Mouse (Mus musculus) hindbrain, embryonic 11.5 days (tissue): ENCODE results near the gene Phactr2. TPM values are rescaled to one million over a fixed set of nuclear protein-coding genes. Genes with fewer than 3 reads are reported as not detected.

Experiments used
- ATAC-seq: fragments of 200-750 bp; cut with Nextera tagmentation; 2 replicates; pipeline ENCODE4 v1.8.0; 2017; ENCODE audit warnings: mild to moderate bottlenecking, moderate TSS enrichment, moderate library complexity; ENCODE audit not compliant: low FRiP score
- DNase-seq: peaks from one replicate; pipeline ENCODE4 v3.0.0-alpha.2; 2015; ENCODE audit warnings: low spot score
- H3K27ac ChIP-seq: fragments of 300-500 bp; sonication (generic); 2 replicates; pipeline ENCODE4 v1.5.1; 2014; ENCODE audit warnings: mild to moderate bottlenecking, low read depth, low read length
- H3K27me3 ChIP-seq: fragments of 300-500 bp; sonication (generic); 2 replicates; pipeline ENCODE4 v1.6.1; 2014; ENCODE audit warnings: mild to moderate bottlenecking, low read length, moderate library complexity, mixed read lengths; ENCODE audit not compliant: control insufficient read depth, insufficient read depth
- H3K36me3 ChIP-seq: fragments of 300-500 bp; sonication (generic); 2 replicates; pipeline ENCODE4 v1.6.1; 2014; ENCODE audit warnings: mild to moderate bottlenecking, low read length, moderate library complexity, mixed read lengths; ENCODE audit not compliant: control insufficient read depth, insufficient read depth
- H3K4me1 ChIP-seq: fragments of 300-500 bp; sonication (generic); replicated peaks from 2 replicates; pipeline ENCODE4 v1.6.1; 2014; ENCODE audit warnings: low read length, mixed read lengths; ENCODE audit not compliant: control insufficient read depth, insufficient read depth
- H3K4me2 ChIP-seq: fragments of 300-500 bp; sonication (generic); replicated peaks from 2 replicates; pipeline ENCODE4 v1.6.1; 2014; ENCODE audit warnings: mild to moderate bottlenecking, low read depth, low read length
- H3K4me3 ChIP-seq: fragments of 300-500 bp; sonication (generic); 2 replicates; pipeline ENCODE4 v1.5.1; 2014; ENCODE audit warnings: low read depth, low read length
- H3K9ac ChIP-seq: fragments of 300-500 bp; sonication (generic); 2 replicates; pipeline ENCODE4 v1.6.1; 2014; ENCODE audit warnings: low read depth, low read length
- H3K9me3 ChIP-seq: fragments of 300-500 bp; sonication (generic); 2 replicates; pipeline ENCODE4 v1.6.1; 2016; ENCODE audit warnings: low read length; ENCODE audit not compliant: control insufficient read depth
- WGBS: fragments of 180-500 bp; shearing (Covaris S2); extraction: QIAGEN DNeasy Blood & Tissue Kit; methylation state at CpG from one replicate; pipeline ENCODE4 v1.1.7; 2014; 5-methylcytosine and 5-hydroxymethylcytosine counted together
- polyA plus RNA-seq: library from polyadenylated mRNA; unstranded; fragments of >200 nt; fragmentation: Nextera tagmentation; extraction: Ambion mirVana; gene quantifications from 2 replicates; pipeline ENCODE4 v1.2.1, GENCODE M21; 2014

The Phactr2 gene
- polyA plus RNA-seq, 1 experiment from 2014 or later = 17.5 TPM

DNA sequence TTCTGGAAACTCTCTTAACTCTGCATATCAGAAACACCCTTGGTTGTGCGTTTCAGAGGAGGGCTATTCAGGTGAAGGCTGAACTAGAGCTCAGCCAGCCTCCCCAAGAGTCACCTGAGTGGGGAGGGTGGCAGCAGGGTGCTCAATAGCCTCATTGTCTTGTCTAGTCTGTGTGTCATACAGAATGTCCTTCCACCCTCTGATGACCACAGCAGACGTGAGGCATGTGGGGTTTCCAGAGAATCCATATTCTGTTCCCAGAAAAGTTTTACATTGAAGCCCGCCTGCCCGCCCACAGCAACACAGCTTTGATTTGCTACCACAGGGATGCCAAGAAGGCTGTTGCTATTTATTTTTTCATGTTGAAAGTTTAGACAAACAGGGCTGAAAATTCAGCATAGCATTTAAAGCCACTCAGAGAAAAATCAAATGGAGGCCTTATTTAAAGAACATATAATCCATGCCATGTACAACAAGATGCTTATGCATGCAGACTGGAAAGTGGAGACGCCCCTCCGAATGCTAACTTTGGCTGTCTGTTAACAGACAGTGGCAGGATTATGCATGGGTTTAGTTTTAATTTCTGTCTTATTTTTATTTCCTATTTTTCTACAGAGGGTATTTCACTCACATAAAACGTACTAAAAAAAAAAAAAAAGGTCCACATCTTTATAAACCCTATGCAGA, 248.7 kb downstream of the Phactr2 start:
- DNase-seq (no peak), ATAC-seq (no peak)
- H3K4me3 ChIP-seq = no peak overlapping the region
- WGBS = 87% methylated on average over 7 of the region's 7 CpGs
- H3K27ac ChIP-seq = no peak overlapping the region
- H3K4me2 ChIP-seq = no peak overlapping the region
- no peak overlapping the region for H3K9ac ChIP-seq
- no peaks in the 10 kb centered on the region for H3K4me1 ChIP-seq
- no peaks in the 10 kb centered on the region for H3K27me3 ChIP-seq
- no peaks in the 10 kb centered on the region for H3K9me3 ChIP-seq
- H3K36me3 ChIP-seq = no peaks in the 10 kb centered on the region

DNA sequence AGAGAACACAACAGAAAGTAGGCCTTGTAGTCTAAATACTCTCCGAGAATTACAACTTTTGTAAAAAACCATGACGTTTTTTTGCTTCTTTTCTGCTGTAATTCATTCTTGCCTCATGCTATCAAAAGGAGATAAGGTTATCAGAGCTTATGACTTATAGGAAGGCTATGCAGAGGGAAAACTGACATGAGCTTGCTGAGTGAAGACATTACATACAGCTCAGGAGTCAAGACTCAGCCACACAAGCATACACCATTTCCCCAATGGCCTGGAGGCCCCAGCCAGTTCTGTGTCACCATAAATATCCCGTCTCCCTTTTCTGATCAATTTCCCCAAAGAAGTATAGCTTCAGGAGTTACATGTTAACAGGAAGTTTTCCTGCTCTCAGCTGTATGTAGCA, 252.1 kb downstream of the Phactr2 start:
- H3K36me3 ChIP-seq = no peaks in the 10 kb centered on the region
- DNase-seq (no peak), ATAC-seq (no peak)
- no peak overlapping the region for H3K9ac ChIP-seq
- H3K4me2 ChIP-seq = no peak overlapping the region
- H3K9me3 ChIP-seq = no peaks in the 10 kb centered on the region
- H3K4me1 ChIP-seq = peaks cover 2% of the 10 kb centered on the region; the same call in 1 of the 2 replicates
- no peak overlapping the region for H3K4me3 ChIP-seq
- no peak overlapping the region for H3K27ac ChIP-seq
- WGBS = 84% methylated on average over 3 of the region's 3 CpGs
- H3K27me3 ChIP-seq = no peaks in the 10 kb centered on the region

DNA sequence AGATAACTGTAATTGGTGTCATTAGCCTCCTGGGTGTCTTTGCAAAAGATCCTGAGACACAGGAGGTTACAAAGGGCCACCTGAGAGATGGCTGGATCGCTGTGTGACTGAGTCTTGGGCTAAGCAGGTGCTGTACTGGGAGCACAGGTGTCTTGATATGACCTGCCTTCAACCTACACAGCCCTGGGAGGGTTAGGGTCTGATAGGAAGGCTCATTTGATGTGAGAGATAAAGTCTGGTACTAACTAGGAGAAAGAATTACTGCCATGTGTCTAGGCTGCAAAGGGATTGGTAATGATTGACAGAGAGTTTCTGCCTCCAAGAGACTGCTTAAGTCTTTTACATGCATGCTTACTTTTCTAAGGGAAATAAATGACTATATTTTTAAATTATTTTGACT, 254.2 kb downstream of the Phactr2 start:
- ATAC-seq (no peak), DNase-seq (no peak)
- H3K27ac ChIP-seq = no peak overlapping the region
- H3K4me2 ChIP-seq = no peak overlapping the region
- H3K4me1 ChIP-seq = peaks cover 2% of the 10 kb centered on the region; the same call in 1 of the 2 replicates
- H3K36me3 ChIP-seq = no peaks in the 10 kb centered on the region
- H3K4me3 ChIP-seq = no peak overlapping the region
- H3K9ac ChIP-seq = no peak overlapping the region
- no peaks in the 10 kb centered on the region for H3K9me3 ChIP-seq
- 83% methylated on average over 1 of the region's 1 CpGs for WGBS
- no peaks in the 10 kb centered on the region for H3K27me3 ChIP-seq

DNA sequence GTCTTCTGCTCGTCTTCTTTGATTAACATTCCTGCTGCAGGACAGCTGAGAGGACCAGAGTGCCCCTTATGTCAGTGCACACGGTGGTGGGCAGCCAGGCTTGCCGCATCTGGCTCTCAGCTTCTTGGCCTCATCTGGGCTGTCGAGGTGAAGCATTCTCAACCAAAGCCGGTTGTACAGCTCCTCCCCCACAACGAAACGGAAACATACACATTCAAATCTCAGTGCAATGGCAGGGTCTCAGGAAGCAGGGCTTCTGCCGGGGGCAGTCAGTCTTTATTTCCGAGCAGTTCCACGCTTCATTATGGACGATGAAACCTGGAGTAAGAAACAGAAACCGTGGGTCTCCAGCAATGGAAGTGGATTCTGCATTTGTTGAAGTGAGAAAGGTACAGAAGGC, 260.3 kb downstream of the Phactr2 start:
- WGBS = 81% methylated on average over 12 of the region's 12 CpGs

DNA sequence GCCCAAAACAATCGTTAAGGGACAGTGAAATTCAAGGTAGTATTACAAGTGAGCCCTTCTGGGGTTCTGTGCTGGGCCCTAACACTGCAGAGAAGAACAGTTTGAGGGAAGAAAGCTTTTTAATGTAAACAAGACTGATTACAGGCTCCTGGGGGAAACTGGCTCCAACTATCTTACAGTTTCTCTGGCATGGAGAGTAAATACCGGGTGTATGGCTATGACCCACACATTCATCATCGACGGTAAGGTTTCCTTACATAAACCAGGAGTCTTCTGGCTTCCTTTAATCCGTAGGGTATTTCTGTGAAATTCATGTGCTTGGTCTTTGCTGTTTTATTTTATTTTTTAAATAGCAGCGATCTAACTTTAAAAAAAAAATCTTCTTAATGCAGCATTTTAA, 261.4 kb downstream of the Phactr2 start:
- no peaks in the 10 kb centered on the region for H3K27me3 ChIP-seq
- H3K4me1 ChIP-seq = peaks cover 2% of the 10 kb centered on the region; the same call in 1 of the 2 replicates
- DNase-seq (no peak), ATAC-seq (no peak)
- no peak overlapping the region for H3K9ac ChIP-seq
- H3K4me3 ChIP-seq = no peak overlapping the region
- 84% methylated on average over 6 of the region's 6 CpGs for WGBS
- no peak overlapping the region for H3K4me2 ChIP-seq
- H3K9me3 ChIP-seq = no peaks in the 10 kb centered on the region
- H3K27ac ChIP-seq = no peak overlapping the region
- no peaks in the 10 kb centered on the region for H3K36me3 ChIP-seq

More for the DNA sequence above, 260.3 kb downstream of the Phactr2 start:
- H3K9me3 ChIP-seq = no peaks in the 10 kb centered on the region
- peaks cover 2% of the 10 kb centered on the region; the same call in 1 of the 2 replicates for H3K4me1 ChIP-seq
- no peak for DNase-seq
- H3K4me3 ChIP-seq = no peak overlapping the region
- ATAC-seq = no peak
- no peaks in the 10 kb centered on the region for H3K36me3 ChIP-seq
- no peak overlapping the region for H3K27ac ChIP-seq
- H3K9ac ChIP-seq = no peak overlapping the region
- no peaks in the 10 kb centered on the region for H3K27me3 ChIP-seq
- H3K4me2 ChIP-seq = no peak overlapping the region

DNA sequence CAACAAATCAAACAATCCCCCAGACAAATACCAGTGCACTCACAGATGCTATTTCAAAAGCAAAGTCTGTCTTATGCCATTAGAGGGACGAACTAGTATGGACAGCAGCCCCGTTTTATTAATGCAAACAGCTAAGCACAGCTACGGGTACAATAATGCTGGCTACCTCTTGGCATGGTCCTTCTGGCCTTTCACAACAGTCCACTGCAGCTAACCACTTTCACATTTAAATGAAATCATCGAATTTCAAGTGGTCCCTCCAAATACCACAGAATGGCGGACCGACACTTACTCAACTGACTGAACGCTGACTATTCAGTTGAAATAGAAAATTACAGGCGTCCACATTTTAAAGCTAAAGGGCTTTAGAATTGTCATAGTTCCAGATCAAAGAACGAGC, 261.9 kb downstream of the Phactr2 start:
- WGBS = 85% methylated on average over 9 of the region's 9 CpGs
- H3K4me2 ChIP-seq = no peak overlapping the region
- no peak overlapping the region for H3K4me3 ChIP-seq
- no peak for ATAC-seq
- H3K9ac ChIP-seq = no peak overlapping the region
- no peaks in the 10 kb centered on the region for H3K27me3 ChIP-seq
- no peaks in the 10 kb centered on the region for H3K9me3 ChIP-seq
- H3K4me1 ChIP-seq = no peaks in the 10 kb centered on the region
- no peak overlapping the region for H3K27ac ChIP-seq
- H3K36me3 ChIP-seq = no peaks in the 10 kb centered on the region
- no peak for DNase-seq

DNA sequence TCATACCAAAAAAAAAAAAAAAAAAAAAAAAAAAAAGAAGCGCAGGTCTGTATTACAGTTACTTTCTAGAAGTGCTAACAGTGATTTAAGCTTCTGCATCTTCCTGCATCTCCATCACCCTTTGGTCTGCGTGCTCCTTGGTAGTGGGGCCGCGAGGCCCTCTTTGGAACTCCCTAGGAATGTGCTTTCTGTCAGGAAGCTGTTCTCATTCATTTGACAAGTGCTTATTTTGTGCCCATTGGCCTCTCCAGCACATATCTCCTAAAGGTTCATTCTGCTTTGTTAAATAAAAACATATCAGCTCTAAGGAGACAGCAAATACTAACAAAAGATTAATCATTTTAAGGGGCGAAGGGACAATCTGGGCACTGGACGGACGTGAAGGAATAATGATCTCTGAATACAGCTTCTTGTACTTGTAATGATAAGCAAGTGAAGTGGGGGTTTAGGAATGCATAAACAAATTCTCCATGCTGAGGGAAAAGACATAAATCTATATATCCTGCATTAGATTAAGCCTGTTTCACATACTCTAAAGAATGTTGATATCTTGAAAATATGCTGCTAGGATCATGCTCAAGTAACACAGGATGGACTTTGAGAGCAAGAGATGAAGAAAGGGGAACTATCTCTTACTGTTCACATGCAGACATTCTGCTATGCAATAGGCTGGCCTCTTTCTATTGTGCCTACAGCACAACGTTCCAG, 264.1 kb downstream of the Phactr2 start:
- ATAC-seq (no peak), DNase-seq (no peak)
- WGBS = 78% methylated on average over 8 of the region's 8 CpGs
- no peaks in the 10 kb centered on the region for H3K4me1 ChIP-seq
- no peak overlapping the region for H3K27ac ChIP-seq
- H3K36me3 ChIP-seq = no peaks in the 10 kb centered on the region
- no peaks in the 10 kb centered on the region for H3K27me3 ChIP-seq
- no peak overlapping the region for H3K4me3 ChIP-seq
- no peak overlapping the region for H3K4me2 ChIP-seq
- no peaks in the 10 kb centered on the region for H3K9me3 ChIP-seq
- no peak overlapping the region for H3K9ac ChIP-seq

DNA sequence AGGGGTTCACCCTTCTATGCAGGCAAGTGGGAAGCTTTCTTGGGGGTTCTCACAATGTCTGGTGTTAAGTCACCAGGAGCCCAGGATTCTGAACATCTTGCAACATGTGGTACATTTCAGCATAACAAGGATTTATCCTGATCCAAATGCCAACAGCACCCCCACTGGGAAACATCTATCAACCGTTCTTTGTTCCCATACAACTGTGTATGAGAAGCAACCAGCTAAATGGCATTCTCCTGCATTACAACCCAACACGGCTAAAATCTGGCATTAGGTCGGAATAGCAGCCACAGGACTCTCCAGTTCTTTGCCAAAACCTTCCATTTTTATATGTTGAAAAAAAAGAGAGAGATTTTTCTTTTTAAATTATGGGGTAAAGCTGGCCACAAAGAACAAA, 264.7 kb downstream of the Phactr2 start:
- no peaks in the 10 kb centered on the region for H3K9me3 ChIP-seq
- no peaks in the 10 kb centered on the region for H3K36me3 ChIP-seq
- ATAC-seq (no peak), DNase-seq (no peak)
- 76% methylated on average over 3 of the region's 3 CpGs for WGBS
- H3K4me2 ChIP-seq = no peak overlapping the region
- H3K4me3 ChIP-seq = no peak overlapping the region
- no peak overlapping the region for H3K27ac ChIP-seq
- H3K27me3 ChIP-seq = no peaks in the 10 kb centered on the region
- H3K4me1 ChIP-seq = no peaks in the 10 kb centered on the region
- no peak overlapping the region for H3K9ac ChIP-seq

DNA sequence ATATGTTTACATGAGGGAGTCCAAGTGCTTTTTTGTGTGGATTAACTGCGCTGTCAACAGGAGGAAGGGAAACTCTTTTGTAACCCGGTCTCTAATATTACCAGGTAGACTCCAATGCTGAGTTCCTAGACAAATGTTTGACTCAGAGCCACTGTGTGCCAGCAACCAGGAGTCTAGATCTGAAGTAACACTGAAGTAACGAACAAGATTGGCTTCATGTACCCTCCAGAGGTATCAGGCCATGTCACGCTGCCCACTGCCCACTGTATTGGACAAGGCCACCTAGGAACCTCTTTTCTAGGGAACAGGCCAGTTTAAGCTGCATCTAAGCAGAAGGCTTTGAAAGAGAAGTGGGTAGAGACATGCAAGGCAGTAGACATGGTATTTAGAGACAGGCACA, 265.2 kb downstream of the Phactr2 start:
- no peak overlapping the region for H3K4me2 ChIP-seq
- DNase-seq (no peak), ATAC-seq (no peak)
- H3K9ac ChIP-seq = no peak overlapping the region
- no peaks in the 10 kb centered on the region for H3K27me3 ChIP-seq
- 87% methylated on average over 4 of the region's 4 CpGs for WGBS
- no peaks in the 10 kb centered on the region for H3K36me3 ChIP-seq
- no peak overlapping the region for H3K4me3 ChIP-seq
- no peaks in the 10 kb centered on the region for H3K4me1 ChIP-seq
- H3K9me3 ChIP-seq = no peaks in the 10 kb centered on the region
- no peak overlapping the region for H3K27ac ChIP-seq
